ENCODE assay signal across 7 mouse cellular contexts in genomic region chr10:63023121-63023748, GRCm38 (mm10). TPM values are rescaled to one million over a fixed set of nuclear protein-coding genes. Genes with fewer than 3 reads are reported as not detected.
DNase-seq lines count a peak whose midpoint lies in the region; ATAC-seq lines count a peak whose summit lies in the region.

No protein-coding gene starts in this region.

- H3K9ac ChIP-seq in intestine, embryonic 16.5 days (ENCODE audit: low read depth, low read length): peak overlapping the region; percentile 99
- peak overlapping the region; percentile 100 for H3K9ac ChIP-seq in limb, embryonic 13.5 days
- peak overlapping the region; percentile 98 for H3K9ac ChIP-seq in midbrain, embryonic 15.5 days

- peak overlapping the region; percentile 100 for H3K27ac ChIP-seq in intestine, embryonic 16.5 days (ENCODE audit: low read length)
- peak overlapping the region; percentile 100 for H3K27ac ChIP-seq in limb, embryonic 13.5 days
- H3K27ac ChIP-seq in midbrain, embryonic 15.5 days: peak overlapping the region; percentile 100

- H3K4me3 ChIP-seq in intestine, embryonic 16.5 days (ENCODE audit: low read length): peak overlapping the region; percentile 93
- H3K4me3 ChIP-seq in limb, embryonic 13.5 days: peak overlapping the region; percentile 91
- H3K4me3 ChIP-seq in midbrain, embryonic 15.5 days: peak overlapping the region; percentile 97

- no peaks in the 10 kb centered on the region for H3K27me3 ChIP-seq in intestine, embryonic 16.5 days (replicated peaks; ENCODE audit: control insufficient read depth, insufficient read depth, low read length)
- no peaks in the 10 kb centered on the region for H3K27me3 ChIP-seq in limb, embryonic 13.5 days
- H3K27me3 ChIP-seq in midbrain, embryonic 15.5 days (replicated peaks): no peaks in the 10 kb centered on the region

- H3K4me2 ChIP-seq in intestine, embryonic 16.5 days (ENCODE audit: low read depth, low read length): peak overlapping the region; percentile 53
- H3K4me2 ChIP-seq in limb, embryonic 13.5 days (replicated peaks): peak overlapping the region; percentile 66
- peak overlapping the region; percentile 68 for H3K4me2 ChIP-seq in midbrain, embryonic 15.5 days

- no peaks in the 10 kb centered on the region for H3K9me3 ChIP-seq in intestine, embryonic 16.5 days (ENCODE audit: control insufficient read depth, low read length)
- H3K9me3 ChIP-seq in limb, embryonic 13.5 days: no peaks in the 10 kb centered on the region
- no peaks in the 10 kb centered on the region for H3K9me3 ChIP-seq in midbrain, embryonic 15.5 days

- H3K4me1 ChIP-seq in intestine, embryonic 16.5 days (ENCODE audit: control insufficient read depth, insufficient read depth, low read length): peaks cover 15% of the 10 kb centered on the region
- peaks cover 43% of the 10 kb centered on the region for H3K4me1 ChIP-seq in limb, embryonic 13.5 days
- peaks cover 54% of the 10 kb centered on the region for H3K4me1 ChIP-seq in midbrain, embryonic 15.5 days

- no peaks in the 10 kb centered on the region for H3K36me3 ChIP-seq in intestine, embryonic 16.5 days (ENCODE audit: control insufficient read depth, insufficient read depth, low read length)
- H3K36me3 ChIP-seq in limb, embryonic 13.5 days: no peaks in the 10 kb centered on the region
- no peaks in the 10 kb centered on the region for H3K36me3 ChIP-seq in midbrain, embryonic 15.5 days (replicated peaks)

- peak; percentile 60 for DNase-seq in adrenal gland, adult 8-10 months
- peak; percentile 76 for DNase-seq in embryo, embryonic 11 days
- DNase-seq in gastrocnemius, postnatal 4 days (ENCODE audit: low spot score in 2 of 2): peak; percentile 62 to 75
- DNase-seq in spleen, postnatal 36 days (ENCODE audit: low spot score in 2 of 2): peak; percentile 53 to 57

- WGBS in intestine, embryonic 16.5 days: under 1% methylated on average over 66 of the region's 68 CpGs
- under 1% methylated on average over 65 of the region's 68 CpGs for WGBS in limb, embryonic 13.5 days
- under 1% methylated on average over 68 of the region's 68 CpGs for WGBS in midbrain, embryonic 15.5 days

- peak; percentile 19 for ATAC-seq in intestine, embryonic 16.5 days
- peak; percentile 16; the same call in 1 of the 2 replicates for ATAC-seq in limb, embryonic 13.5 days (ENCODE audit: low FRiP score, low read depth)
- peak; percentile 45 for ATAC-seq in midbrain, embryonic 15.5 days (replicated peaks)

RNA-seq across cellular contexts. Expression of gene Hnrnph3, which starts 0.8 kb away (rescaled TPM):
- 10 to 100 TPM; 33.2 to 80.1 (median 50.9) TPM for total RNA-seq in adrenal gland, adult 8-10 months (2022)
- total RNA-seq in gastrocnemius, postnatal 4 days (2021): 10 to 100 TPM; 27.7 to 35.1 TPM
- 61.7 and 65.7 TPM in 2 replicates for polyA plus RNA-seq in intestine, embryonic 16.5 days (2015; fragmentation: Nextera tagmentation; extraction: Ambion mirVana)
- polyA plus RNA-seq in limb, embryonic 13.5 days (2015; fragmentation: Nextera tagmentation; extraction: Ambion mirVana): 137 and 140 TPM in 2 replicates
- polyA plus RNA-seq in midbrain, embryonic 15.5 days (2015; fragmentation: Nextera tagmentation; extraction: Ambion mirVana): 167 and 175 TPM in 2 replicates

RNA-seq across cellular contexts. Expression of gene Pbld2, which starts 0.9 kb away (rescaled TPM):
- 1 to 10 TPM; 4.4 to 6.3 (median 5.1) TPM for total RNA-seq in adrenal gland, adult 8-10 months (2022)
- total RNA-seq in gastrocnemius, postnatal 4 days (2021): 1 to 10 TPM; 2.0 to 3.0 TPM
- polyA plus RNA-seq in intestine, embryonic 16.5 days (2015; fragmentation: Nextera tagmentation; extraction: Ambion mirVana): 10.6 and 12.5 TPM in 2 replicates
- 0.56 and 0.98 TPM in 2 replicates for polyA plus RNA-seq in limb, embryonic 13.5 days (2015; fragmentation: Nextera tagmentation; extraction: Ambion mirVana)
- 1.1 and 1.3 TPM in 2 replicates for polyA plus RNA-seq in midbrain, embryonic 15.5 days (2015; fragmentation: Nextera tagmentation; extraction: Ambion mirVana)

RNA-seq across cellular contexts. Expression of gene Pbld1, which starts 36.7 kb away (rescaled TPM):
- 1 to 10 TPM in 3 of 4 experiments, under 1 TPM in 1; 0.78 to 3.3 (median 1.6) TPM for total RNA-seq in adrenal gland, adult 8-10 months (2022)
- total RNA-seq in gastrocnemius, postnatal 4 days (2021): under 1 TPM; 0.54 to 0.69 TPM
- polyA plus RNA-seq in intestine, embryonic 16.5 days (2015; fragmentation: Nextera tagmentation; extraction: Ambion mirVana): 4.0 and 4.7 TPM in 2 replicates
- polyA plus RNA-seq in limb, embryonic 13.5 days (2015; fragmentation: Nextera tagmentation; extraction: Ambion mirVana): 1.2 and 1.3 TPM in 2 replicates
- polyA plus RNA-seq in midbrain, embryonic 15.5 days (2015; fragmentation: Nextera tagmentation; extraction: Ambion mirVana): 0.98 and 1.3 TPM in 2 replicates

RNA-seq across cellular contexts. Expression of gene Rufy2, which starts 43.2 kb away (rescaled TPM):
- total RNA-seq in adrenal gland, adult 8-10 months (2022): 10 to 100 TPM; 17.3 to 39.9 (median 27.8) TPM
- 10 to 100 TPM; 14.4 to 22.2 TPM for total RNA-seq in gastrocnemius, postnatal 4 days (2021)
- 13.8 and 19.6 TPM in 2 replicates for polyA plus RNA-seq in intestine, embryonic 16.5 days (2015; fragmentation: Nextera tagmentation; extraction: Ambion mirVana)
- polyA plus RNA-seq in limb, embryonic 13.5 days (2015; fragmentation: Nextera tagmentation; extraction: Ambion mirVana): 33.7 and 34.8 TPM in 2 replicates
- polyA plus RNA-seq in midbrain, embryonic 15.5 days (2015; fragmentation: Nextera tagmentation; extraction: Ambion mirVana): 61.2 and 65.5 TPM in 2 replicates

Comparison
In these comparisons a context has a peak if more than half of its experiments do, and no peak if none do; other contexts are left out.
1. Peak in every context shown above with its lines: DNase-seq, ATAC-seq, H3K4me3 ChIP-seq and H3K27ac ChIP-seq.